Mouse (Mus musculus) monocyte, adult 2 months (primary cell): ENCODE measurements at regions not wholly inside any gene's neighbourhood (a gene's known extent, or its start where the extent isn't known, plus 50 kb on each side); places are given as distances from the start of the nearest gene placed in this dataset.

Source experiments
- DNase-seq, 2 experiments: peaks; one replicate each; pipeline ENCODE4 v3.0.0; 2022; ENCODE audit warnings: low spot score in 2 of 2, low read depth in 1 of 2

DNA sequence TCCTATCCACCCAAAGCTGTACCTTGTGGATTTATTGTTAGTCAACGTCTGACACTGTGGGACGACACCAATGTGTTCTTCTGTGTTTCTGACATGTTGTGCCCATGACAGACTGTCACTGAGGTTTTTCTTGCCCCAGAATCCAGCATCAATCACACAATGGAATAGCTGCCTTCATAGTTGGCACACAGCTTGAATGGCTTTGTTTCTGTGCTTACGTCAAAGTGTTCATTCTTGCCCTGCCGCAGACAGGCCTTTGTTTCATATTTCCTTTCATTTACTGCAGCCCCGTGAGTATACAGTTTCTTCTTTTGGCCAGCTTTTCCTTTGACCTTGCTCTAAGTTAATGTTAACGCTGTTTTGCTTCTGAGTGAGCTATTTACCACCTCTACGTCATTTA, 78.9 kb upstream of the Dkk2 start:
- DNase-seq = no peak

DNA sequence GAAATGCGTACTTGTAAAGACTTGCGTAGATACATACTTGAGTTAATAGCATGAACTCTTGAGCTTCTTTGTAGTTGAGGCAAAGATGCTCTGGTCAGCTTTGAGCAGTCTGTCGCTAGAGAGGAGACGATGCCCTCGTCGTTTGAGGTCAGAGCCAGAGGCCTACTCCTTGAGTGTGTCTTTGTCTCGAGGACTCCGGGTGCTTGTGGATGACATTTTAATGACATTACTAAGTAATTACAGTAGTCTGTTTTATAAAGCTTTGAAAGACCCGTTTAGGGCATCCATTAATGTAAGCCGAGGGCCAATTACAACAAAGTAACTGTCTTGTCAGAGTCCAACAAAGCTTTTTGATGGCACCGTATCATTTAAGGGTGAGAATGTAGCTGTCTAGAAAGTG, 78.2 kb upstream of the Dkk2 start:
- DNase-seq = no peak

DNA sequence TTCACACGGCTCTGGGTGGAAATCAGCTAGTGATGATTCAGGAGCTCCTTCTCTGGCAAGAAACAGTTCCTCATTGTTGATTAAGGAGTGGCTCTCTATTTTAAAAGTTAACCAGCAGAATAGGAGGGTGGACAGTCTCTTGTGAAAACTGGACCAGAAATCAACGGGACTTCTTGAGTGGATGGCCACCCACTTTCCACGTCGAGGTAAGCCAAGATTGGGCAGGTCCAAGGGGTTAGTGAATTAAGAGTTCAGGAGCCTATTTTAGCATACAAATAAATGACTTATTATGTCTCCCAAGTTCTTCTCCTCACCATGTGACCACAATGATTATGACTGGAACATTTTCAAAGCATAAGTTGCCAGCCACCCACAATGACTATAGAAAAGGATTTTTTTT, 77.7 kb upstream of the Dkk2 start:
- no peak for DNase-seq

GRCm38 (mm10) chr3:132015205-132015604, 69.9 kb upstream of the Dkk2 start:
- DNase-seq = no peak

DNA sequence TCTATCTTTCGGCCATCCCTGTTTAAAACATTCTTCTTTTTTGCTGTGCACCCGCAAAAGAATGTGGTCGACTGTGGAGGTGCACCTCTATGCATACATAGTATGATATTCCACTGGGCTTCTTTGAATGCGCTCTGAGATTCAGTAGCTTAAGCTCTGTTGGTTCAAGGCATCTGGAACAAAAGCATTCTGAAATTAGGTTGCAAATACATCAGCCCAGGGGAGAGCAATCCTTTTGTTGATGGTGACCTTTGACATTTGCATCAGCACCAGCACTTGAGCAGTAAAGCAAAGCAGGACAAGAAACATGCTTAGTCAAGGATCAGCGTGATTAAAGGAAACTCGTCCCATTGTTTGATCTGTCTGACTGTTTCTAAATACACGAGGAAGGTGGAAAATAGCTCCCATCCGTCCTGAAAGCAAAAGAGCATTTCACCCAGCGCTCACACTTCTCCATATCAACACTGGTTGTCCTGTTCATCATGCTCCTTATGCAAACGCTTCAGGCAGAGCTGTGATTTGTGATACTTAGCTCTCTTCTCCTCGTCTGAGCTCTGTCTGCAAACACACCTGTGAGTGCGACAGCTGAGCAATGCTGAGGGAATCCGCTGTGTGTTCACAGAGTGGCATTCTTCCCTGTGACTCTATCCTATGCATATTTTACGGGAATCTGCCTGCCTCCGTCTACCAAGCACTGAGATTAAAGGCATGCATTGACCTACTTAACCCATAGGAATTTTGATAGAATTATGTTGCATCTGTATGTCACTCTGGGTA, 67.4 kb upstream of the Dkk2 start:
- no peak for DNase-seq

GRCm38 (mm10) chr3:132018505-132018904, 66.6 kb upstream of the Dkk2 start:
- DNase-seq = no peak

DNA sequence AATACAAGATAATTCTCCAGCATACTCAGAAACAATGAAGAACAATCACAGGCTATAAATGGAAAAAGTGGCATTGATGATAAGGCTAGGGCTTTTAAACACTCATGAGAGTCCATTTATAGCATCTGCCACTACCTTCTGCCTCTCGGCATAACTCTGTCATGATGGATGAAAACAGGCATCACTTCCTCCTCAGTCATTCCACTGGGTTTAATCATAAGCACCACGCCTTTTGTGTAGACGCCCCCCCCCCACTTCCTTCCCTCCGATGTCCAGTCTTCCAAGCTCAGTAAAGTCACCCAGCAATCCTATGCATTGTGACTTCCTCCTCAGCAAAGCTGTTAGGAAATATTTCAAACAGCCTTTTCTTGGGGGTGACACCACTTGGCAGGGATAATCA, 63.1 kb upstream of the Dkk2 start:
- DNase-seq = no peak

- DNase-seq = no peak
These were observed 61.8 kb upstream of the Dkk2 start for GRCm38 (mm10) chr3:132023342-132023741.

DNA sequence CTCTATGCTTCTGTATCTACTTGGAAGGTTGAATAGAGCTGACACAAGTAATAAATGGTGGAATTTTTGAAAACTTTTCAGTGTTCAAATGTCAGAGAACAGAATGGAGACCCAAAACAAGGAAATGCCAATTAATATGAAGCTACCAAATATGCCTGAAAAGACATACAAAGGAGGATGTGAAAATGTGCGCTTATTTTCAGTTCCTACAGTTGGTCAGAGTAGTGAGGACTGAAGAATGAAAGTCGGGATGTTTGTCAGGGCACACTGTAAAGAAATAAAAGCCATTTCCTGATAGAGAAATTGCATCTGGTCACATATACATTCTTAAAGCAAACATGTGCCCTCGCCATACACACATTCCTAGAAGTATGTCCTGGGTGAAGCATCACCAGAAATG, 56.0 kb upstream of the Dkk2 start:
- no peak for DNase-seq

GRCm38 (mm10) chr3:132033078-132033713, 51.9 kb upstream of the Dkk2 start:
- no peak for DNase-seq

GRCm38 (mm10) chr3:132035176-132035575, 49.9 kb upstream of the Dkk2 start:
- peak; percentile 12 to 23 for DNase-seq
